Mouse (Mus musculus): ENCODE data around the gene Ndufb10.

Gene Ndufb10

DNA sequence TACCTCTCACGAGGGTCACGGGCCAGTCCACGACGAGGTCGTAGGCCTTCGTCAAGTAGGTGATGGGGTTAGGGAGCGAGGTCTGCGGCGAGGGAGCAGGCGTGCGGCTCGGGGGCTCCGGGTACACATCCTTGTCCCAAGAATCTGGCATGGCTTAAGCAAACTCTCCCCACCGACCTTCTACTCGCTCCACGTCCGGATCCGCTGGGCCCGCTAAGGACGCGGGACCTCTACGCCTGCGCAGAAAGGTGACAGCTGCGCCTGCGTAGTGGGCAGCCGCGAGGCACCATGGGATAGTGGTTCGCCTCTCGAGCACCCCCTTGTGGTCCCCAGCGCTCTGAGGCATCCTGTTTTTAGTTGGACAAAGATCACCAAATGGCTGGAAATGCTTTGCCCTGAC lies at the start of gene Ndufb10:
Ndufb10 (minus strand) TSS at position 295 of the 400 bp plus-strand sequence.
- peak; percentile 97 to 100 for DNase-seq (ENCODE audit: low spot score in 2 of 2)

DNA sequence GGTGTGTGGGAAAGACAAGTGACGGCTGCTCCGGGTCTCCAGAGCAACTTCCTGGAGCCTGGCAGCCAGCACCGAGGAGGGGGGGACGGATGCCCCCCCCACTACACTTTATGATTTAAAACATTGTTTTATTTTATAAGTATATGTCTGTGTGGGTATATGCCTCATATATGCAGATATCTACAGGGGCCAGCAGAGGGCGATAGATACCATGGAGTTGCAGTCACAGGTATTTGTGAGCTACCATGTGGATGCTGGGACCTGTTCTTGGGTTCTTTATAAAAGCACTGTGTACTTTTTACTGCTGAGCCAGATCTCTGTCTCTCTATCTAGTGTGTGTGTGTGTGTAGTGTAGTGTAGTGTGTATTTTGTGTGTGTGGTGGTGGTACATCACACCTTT lies 49.0 kb upstream of the Ndufb10 start:
- DNase-seq (ENCODE audit: low spot score in 2 of 2): no peak

GRCm38 (mm10) chr17:24769146-24769545 lies 44.9 kb upstream of the Ndufb10 start:
- no peak for DNase-seq (ENCODE audit: low spot score in 2 of 2)

GRCm38 (mm10) chr17:24766266-24766875 lies 42.1 kb upstream of the Ndufb10 start:
- DNase-seq (ENCODE audit: low spot score in 2 of 2): no peak

- DNase-seq (ENCODE audit: low spot score in 2 of 2): no peak
Measured at GRCm38 (mm10) chr17:24765016-24765905, 41.0 kb upstream of the Ndufb10 start.

- no peak for DNase-seq (ENCODE audit: low spot score in 2 of 2)
Measured at GRCm38 (mm10) chr17:24761121-24761520, 36.8 kb upstream of the Ndufb10 start.

DNA sequence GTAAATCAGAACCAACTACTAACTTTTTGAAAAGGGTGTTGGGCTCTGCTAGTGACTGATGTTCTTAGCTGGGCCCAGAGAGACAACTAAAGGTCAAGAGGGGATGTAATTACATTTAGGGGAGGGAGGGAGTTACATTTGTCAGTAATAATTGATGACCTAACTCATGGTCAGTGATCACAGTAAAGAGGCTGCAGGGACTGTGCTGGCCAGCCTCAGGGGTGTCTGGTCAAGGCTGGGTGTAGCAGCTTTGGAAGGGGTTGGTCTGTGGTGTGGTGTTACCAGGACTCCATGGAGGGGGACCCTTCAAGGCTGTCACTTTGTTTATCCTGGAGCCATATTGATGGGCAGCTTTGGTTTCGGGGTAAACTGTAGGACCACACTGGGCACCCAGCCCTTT lies 33.1 kb upstream of the Ndufb10 start:
- no peak for DNase-seq (ENCODE audit: low spot score in 2 of 2)

- DNase-seq (ENCODE audit: low spot score in 2 of 2): no peak
Measured at GRCm38 (mm10) chr17:24752415-24753394, 28.4 kb upstream of the Ndufb10 start, which contains the start of gene Hs3st6. Hs3st6 (plus strand) TSS chr17:24752988.

DNA sequence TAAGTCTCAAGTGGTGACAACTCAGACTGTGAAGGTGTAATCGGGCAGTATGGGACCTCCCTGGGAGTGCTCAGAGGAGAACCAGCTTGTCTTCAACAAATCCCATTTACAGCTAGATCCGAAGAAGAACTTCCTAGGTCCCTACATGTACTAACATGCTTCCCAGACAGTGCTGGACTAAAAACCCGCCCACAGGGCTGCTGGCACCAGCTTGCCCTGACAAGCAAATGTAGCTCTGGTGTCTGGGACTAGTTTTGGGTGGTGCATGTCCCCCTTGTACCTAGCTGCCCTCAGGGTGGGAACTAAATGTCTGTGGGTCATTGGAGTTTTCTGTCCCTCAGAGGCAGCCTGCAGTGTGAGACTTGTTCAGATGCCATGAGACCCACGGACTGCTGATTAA lies 27.2 kb upstream of the Ndufb10 start:
- no peak for DNase-seq (ENCODE audit: low spot score in 2 of 2)

- DNase-seq (ENCODE audit: low spot score in 2 of 2): peak in 1 of 2 experiments; percentile 60
Measured at GRCm38 (mm10) chr17:24746986-24747385, 22.7 kb upstream of the Ndufb10 start.

DNA sequence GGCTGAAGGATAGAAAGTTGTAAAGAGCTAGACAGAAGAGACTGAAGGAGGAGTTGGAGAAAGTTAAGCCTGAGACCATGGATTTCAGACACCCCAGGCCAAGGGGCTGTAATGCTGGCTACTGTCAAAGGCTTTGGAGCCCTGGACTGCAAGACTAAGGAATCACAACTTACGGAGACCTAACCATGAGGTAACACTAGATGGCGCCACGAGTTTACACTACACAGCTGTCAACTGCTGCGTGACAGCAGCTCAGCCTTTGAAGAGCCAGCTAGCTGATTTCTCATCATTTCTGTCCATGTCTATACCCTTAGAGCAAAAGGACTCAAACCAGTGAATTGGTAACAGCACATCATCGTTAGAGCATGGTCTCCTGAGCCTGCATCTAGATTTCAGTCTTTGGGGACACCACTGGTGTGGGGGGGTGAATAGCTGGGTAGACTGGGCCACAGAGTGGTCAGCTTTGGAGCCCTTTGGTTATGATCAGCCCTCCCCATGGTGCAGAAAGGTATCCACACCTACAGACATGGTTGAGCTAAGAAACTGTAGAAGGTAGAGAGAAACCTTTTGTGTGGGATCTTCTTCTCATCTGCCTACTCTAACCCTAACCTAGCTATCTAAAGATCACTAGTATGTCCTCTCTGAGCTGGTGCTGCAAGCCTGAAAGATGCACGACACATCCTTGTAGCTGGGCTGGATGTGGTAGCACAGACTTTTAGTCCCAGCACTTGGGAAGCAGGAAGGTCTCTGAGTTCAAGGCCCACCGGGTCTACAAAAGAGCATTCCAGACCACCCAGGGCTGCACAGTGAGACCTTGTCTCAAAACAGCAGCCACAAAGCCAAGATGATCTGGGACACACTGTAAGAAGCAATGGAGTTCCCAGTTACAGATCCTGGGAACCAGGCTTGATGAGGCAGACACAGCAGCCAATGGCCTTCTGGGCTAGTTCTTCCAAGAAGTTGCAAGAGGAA lies 21.5 kb upstream of the Ndufb10 start:
- DNase-seq (ENCODE audit: low spot score in 2 of 2): peak; percentile 81 to 92

DNA sequence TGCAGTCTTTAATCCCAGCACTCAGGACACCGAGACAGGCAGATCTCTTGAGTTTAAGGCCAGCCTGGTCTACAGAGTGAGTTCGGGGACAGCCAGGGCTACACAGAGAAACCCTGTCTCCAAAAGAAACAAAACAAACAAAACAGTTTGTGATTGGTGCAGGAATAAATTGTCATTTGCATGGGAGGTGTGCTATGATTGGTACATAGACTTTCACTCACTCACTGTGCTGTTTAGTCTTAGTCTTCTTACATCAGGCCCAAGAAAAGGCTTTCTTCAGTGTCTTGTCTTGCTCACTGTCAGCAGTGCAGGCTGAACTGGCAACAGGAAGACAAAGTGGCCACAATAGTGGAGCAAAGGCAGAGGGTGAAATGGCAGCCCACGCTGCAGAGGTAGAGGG lies 20.1 kb upstream of the Ndufb10 start:
- no peak for DNase-seq (ENCODE audit: low spot score in 2 of 2)

GRCm38 (mm10) chr17:24743896-24744295 lies 19.6 kb upstream of the Ndufb10 start:
- DNase-seq (ENCODE audit: low spot score in 2 of 2): no peak

DNA sequence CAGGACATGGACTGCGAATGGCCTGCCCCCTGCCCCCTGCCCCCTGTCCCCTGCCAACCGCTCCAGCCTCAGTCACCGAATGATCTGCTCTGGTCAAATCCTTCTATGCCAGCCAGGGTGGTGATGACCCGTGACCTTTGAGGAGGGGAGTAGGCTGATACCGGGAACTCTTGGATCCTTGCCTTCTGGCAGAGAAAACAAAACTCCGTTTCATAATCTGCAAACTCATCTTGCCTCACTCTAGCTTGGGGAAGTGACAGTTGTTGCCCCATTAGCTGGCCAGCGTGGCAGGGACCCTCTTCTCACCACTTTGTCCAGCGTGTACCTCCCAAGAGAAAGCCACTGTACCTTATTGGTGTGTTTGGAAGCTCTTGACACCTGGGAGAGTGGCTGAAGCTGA lies 18.0 kb upstream of the Ndufb10 start:
- DNase-seq (ENCODE audit: low spot score in 2 of 2): no peak

- DNase-seq (ENCODE audit: low spot score in 2 of 2): no peak
Measured at GRCm38 (mm10) chr17:24739926-24740325, 15.6 kb upstream of the Ndufb10 start.

DNA sequence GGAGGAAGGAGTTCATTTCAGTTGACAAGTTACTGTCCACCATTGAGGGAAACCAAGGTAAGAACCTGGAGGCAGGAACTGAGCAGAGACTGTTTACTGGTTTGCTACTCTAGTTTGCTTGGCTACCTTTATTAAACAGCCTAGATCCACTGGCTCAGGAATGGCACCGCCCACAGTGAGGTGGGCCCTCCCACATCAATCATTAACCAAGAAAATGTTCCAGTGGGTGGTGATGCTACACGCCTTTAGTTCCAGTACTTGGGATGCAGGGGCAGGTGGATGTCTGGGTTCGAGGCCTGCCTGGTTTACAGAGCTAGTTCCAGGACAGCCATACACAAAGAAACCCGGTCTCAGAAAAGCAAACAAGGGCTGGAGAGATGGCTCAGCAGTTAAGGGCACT lies 14.0 kb upstream of the Ndufb10 start:
- no peak for DNase-seq (ENCODE audit: low spot score in 2 of 2)

DNA sequence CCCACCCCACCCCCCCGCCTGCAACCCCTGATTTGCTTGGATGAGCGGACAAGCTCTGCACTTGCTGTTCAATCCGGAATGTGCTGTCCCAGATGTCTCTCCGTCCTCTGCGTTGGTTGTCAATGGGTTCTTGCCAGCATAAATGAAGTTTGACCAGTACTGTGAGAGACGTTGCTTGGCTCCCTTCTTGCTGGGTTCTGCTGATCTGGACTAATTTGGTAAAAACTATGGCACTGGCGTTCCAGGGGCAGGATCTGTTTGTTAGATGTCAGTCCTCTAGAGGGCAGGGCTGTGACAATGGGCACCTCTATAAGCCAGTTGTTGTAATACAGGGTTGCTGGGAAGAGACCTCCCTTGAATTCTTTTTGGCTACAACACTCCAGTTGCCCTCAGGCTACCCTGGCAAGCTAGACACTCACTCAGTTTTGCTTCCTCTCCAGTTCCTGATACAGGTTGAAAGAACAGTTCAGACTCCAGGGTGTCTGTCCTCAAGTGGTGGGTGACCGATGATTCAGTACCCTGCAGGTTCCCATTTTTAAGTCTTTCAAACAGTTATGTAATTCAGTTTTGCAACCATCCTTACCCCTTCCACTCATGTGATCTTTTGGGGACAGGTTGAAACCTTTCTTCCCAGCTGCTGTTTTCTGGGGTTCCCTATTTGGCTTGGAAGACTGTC lies 13.0 kb upstream of the Ndufb10 start:
- DNase-seq (ENCODE audit: low spot score in 2 of 2): peak in 1 of 2 experiments; percentile 63

DNA sequence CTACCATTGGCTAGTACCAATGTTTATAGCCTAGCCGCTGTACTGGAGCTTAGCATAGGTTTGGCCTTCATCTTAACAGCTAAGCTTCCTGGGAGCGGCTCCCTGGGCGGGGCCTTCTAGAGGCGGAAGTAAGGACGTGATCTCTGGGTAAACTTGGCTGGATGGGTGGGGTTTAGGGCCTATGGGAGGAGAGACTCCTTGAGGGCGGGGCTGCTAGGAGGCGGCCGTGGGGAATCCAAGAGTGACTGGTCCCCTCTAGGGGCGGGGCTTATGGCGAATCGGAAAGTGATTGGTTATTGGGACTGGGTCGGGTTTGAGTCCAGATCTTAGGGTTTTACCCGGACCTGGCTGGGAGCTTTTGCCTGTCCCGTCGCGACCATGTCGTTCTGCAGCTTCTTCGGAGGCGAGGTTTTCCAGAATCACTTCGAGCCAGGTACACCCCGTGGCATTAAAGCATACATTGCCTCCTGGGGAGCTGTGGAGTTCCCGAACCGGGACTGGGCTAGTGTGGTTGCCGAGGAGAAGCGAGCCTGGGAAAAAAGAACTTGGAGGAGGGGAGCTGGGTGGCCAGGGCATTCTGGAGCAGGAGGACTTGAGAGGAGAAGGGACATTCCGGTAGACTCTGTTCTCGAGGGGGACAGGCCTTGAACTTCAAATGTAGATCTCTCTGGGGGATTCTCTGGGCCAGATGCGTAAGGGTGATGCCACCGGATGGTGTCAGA lies 12.2 kb upstream of the Ndufb10 start, which contains the start of gene Msrb1:
Msrb1 (plus strand) TSS at position 313 of the 722 bp plus-strand sequence.
- peak; percentile 96 to 97 for DNase-seq (ENCODE audit: low spot score in 2 of 2)

GRCm38 (mm10) chr17:24735446-24735845 lies 11.2 kb upstream of the Ndufb10 start:
- DNase-seq (ENCODE audit: low spot score in 2 of 2): peak in 1 of 2 experiments; percentile 65

All from spleen, postnatal 4 days (tissue).